In the genomic region with DNA sequence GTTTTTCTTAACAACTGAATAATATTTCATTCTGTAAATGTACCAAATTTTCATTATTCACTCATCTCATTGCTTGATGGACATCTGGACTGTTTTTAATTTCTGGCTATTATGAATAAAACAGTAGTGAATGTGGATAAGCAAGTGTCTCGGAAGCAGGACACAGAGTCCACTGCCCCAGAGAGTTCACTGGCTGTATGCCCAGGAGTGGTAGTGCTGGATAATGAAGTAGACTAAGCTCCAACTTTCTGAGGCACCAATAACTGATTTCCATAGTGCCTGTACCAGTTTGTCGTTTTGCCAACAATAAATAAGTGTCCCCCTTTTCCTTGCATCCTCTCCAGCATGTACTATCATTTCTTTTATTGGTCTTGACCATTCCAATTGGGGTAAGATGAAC, we compare ENCODE assay signal across 15 mouse cellular contexts.
DNase-seq lines count a peak whose midpoint lies in the region; TF ChIP-seq lines count a peak whose summit lies in the region.
"Had no signal": no experiment of that assay in that cellular context is flagged by ENCODE, and none has a peak within 500 bp of the region (broad histone marks: within the 10 kb centered on the region; RNA-seq: fewer than 3 reads in every experiment).

No protein-coding gene starts in this region.

- H3K27ac ChIP-seq in left cerebral cortex, adult 2 months, result no peak overlapping the region
- H3K27ac ChIP-seq: heart, adult 2 months; hindbrain, embryonic 15.5 days; macrophage; neural tube, embryonic 13.5 days had no signal

- peak; percentile 43 for DNase-seq in heart, adult 18-20 months
- DNase-seq in heart, adult 8-10 months (ENCODE audit: low spot score), result no peak
- DNase-seq in left cerebral cortex, postnatal 14 days (ENCODE audit: low spot score in 2 of 2), result peak; percentile 12 to 26
- no peak for DNase-seq in left cerebral cortex, adult 2 months (ENCODE audit: extremely low spot score in 1 of 2, low spot score in 2 of 2)
- DNase-seq in brain, adult 2 months (ENCODE audit: low read depth, low spot score), result peak; percentile 24
- DNase-seq in heart, postnatal 4 days, result peak; percentile 58
- DNase-seq in layer of hippocampus, adult 11-12 months (ENCODE audit: low spot score), result no peak
- DNase-seq: cerebellum, adult 8-10 months; forebrain, postnatal 0 days; liver; retina, postnatal 1 day had no signal

- intact Hi-C loops in left cerebral cortex, postnatal 14 days (cut with DNase I), result no loop called here
- intact Hi-C loops in left cerebral cortex, adult 2 months (cut with DNase I), result no loop called here

- TF ChIP-seq CTCF in left cerebral cortex, adult 2 months (IDR thresholded peaks at IDR 0.05), result no peak

- no peak overlapping the region for H3K4me3 ChIP-seq in left cerebral cortex, adult 2 months
- H3K4me3 ChIP-seq: heart, adult 2 months; hindbrain, embryonic 15.5 days; neural tube, embryonic 13.5 days had no signal

Comparison
In these comparisons a context has a peak if more than half of its experiments do, and no peak if none do; other contexts are left out.
1. DNase-seq: peak in heart, adult 18-20 months (2 of 2), left cerebral cortex, postnatal 14 days (2 of 2), brain, adult 2 months (single experiment) and heart, postnatal 4 days (single experiment); none in heart, adult 8-10 months (single experiment), left cerebral cortex, adult 2 months (0 of 2) and layer of hippocampus, adult 11-12 months (single experiment).